Mouse (Mus musculus) cerebellum, adult 11 months (tissue): Measurements from ENCODE around the gene Iyd.

ENCODE experiments used
- DNase-seq: peaks from one replicate; pipeline ENCODE4 v3.0.0; 2022

Iyd gene

DNA sequence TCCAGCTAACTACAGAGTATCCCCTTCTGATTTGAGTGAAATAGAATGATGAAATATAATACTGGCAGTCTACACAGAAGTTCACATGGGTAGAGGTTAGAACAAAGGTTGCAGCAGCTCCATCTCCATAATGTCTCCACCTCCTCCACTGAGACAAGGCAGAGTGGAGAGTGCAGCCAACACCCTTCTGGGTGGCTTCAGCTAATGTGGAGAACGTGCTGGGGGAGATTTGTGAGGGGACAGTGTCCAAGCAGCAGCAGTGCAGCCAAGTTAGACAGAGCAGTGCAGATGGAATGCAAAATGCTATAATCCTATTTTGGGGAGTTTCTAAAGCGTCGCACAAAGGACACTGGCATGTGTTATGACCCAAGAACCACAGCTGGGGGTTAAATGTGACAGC is 16.5 kb downstream of the Iyd start:
- DNase-seq = no peak

- DNase-seq = no peak
Measured at GRCm38 (mm10) chr10:3559136-3559535, 19.1 kb downstream of the Iyd start.

DNA sequence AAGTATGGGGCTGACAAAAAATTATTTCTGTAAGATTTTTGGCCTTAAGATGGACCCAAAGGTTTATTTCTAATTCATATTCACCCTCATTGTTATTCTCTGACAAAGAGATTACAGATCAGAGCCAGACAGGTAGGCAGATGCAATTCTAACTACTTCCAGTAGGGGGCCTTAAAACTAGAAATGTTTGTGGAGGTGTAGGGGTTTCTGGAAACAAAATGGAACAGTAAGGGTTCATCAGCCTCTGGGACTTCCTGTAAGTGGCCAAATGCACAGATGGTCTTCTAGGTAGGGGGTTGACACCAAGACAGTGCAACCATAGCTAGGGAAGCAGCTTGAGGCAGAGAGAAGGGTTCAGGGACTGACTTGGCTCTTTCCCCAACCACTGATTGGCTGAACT is 22.1 kb downstream of the Iyd start:
- DNase-seq = no peak

DNA sequence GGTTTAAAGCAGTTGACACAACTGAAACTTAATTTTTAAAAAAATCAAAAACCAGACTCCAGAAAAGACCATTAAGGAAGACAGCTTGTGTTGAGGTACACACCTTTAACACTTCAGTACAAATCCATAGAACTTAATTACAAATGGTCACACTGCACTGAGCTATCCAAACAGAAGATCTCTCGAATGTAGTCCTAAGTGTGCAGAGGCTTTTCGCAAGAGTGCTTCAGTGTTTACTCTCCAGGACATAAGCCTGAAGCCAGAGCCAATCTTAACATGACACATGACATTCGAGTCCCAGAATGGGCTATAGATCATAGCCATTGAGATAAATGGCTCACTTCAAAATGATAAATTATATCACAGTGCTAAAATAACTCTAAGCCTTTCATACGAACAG is 25.1 kb downstream of the Iyd start:
- DNase-seq = no peak

GRCm38 (mm10) chr10:3567821-3568220 is 27.8 kb downstream of the Iyd start:
- no peak for DNase-seq

- DNase-seq = no peak
Measured at GRCm38 (mm10) chr10:3572723-3573649, 32.9 kb downstream of the Iyd start.

DNA sequence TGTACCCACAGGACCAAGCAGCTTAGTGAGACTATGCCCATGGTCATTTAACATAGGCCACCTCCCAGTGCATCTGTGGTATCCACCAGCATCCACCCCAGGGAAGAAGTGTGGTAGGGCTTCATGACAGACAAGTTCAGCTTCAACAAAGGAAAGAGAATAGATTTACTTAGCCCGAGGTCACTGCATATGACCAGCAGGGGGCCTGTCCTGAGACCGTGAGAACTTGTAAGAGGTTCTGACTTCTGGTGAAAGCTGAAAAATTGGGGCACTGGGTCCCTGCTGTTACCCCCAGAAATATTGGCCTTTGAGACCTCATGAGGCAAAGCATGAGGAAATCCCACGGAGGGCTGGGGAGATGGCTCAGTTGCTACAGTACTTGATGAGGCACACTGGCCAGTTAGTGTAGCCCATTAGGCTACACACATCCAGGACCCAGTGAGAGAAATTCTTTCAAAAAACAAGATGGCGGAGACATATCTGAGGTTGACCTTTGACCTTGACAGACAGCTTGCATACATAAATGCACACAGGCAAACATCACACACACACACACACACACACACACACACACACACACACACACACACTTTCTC is 34.0 kb downstream of the Iyd start:
- DNase-seq = no peak

GRCm38 (mm10) chr10:3590632-3591031 is 50.6 kb downstream of the Iyd start:
- no peak for DNase-seq

DNA sequence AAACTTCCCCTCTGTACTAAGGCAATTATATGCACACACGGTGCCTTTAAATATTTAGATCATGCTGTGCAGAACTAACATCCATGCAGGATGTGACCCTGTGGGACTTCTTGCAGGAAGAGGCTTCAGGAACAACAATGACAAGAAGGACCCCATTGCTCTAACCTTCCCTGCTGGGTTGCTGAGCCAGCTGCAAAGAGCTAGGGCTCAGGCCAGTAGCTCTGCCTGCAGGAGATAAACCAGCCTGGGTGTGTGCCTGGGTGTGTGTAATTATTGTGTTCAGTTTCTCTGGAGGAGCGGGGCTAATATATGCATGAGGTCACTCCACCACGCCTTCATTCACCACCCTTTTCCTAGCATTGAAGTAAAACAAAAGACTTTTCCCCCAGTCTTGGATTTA is 51.8 kb downstream of the Iyd start:
- no peak for DNase-seq

- no peak for DNase-seq
Measured at GRCm38 (mm10) chr10:3596697-3597096, 56.7 kb downstream of the Iyd start.

GRCm38 (mm10) chr10:3597760-3598159 is 57.7 kb downstream of the Iyd start:
- DNase-seq = no peak
